Mouse (Mus musculus) testis, postnatal 10 days (tissue): Measurements from ENCODE around the gene Olfr657.

ENCODE experiments used
- DNase-seq: peaks from one replicate; pipeline ENCODE4 v3.0.0; 2021; ENCODE audit warnings: low spot score

Gene Olfr657

GRCm38 (mm10) chr7:104624494-104624893, at the start of gene Olfr657:
Gene Olfr657, plus strand, starts transcription at chr7:104624794.
- no peak for DNase-seq

DNA sequence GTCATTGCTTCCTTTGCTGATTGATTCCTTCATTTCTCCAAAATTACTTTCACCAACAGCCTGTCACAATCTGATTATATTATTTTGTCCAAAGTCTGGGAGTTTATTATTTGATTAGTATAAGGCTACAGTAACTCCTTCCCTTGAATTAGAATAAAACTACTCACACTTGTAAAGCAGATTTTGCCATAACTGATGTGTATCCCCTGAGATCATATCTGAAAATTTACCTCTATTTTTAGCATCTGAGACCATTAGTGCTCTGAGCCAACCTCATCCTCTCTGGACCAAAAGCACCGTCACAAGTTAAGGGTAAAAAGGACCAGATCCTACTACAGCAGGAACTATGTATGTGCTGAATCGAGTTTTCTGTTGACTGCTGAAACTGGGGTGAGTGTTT, 47.6 kb upstream of the Olfr657 start, which contains the start of gene Olfr653:
TSS of gene Olfr653 (plus strand) at position 301 of the 400 bp plus-strand sequence.
- DNase-seq = no peak

DNA sequence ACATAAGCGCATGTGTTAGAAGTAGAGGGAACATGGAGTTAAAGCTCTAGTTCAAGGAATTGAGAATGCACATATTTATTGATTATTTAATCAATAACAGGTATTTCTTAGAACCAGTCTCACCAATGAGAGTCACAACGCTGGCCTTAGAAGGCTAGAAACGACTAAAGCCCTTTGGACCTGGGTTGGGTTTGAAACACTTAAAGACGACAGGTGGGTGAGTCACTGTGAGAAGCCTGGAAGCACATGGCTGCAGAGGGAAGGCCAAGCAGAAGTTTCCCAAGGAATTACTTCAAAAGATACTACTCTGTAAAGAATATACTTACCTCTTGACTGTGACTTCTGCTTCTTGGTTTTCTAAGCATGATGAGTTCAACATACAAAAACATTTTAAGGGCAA, 43.7 kb upstream of the Olfr657 start:
- DNase-seq = no peak

- no peak for DNase-seq
Observed at GRCm38 (mm10) chr7:104581429-104581828, 43.2 kb upstream of the Olfr657 start.

DNA sequence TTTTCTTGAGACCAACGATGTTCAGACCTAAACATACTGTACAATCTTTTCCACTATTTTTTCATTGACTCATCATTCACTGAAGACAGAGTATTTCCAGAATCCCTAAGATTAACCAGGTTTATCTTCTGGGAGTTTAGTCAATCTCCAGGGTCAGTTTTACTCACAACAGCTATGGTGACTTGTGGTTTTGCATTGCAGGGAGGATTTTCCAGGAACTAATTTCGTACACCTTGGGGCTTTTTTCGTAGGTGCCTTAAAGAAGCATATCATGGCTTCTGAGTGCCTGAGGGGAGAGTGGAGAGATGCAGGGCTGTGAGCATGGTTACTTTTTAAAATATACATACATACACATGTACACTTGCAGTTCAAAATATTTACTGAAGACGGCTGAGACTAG, 37.9 kb upstream of the Olfr657 start, which contains the start of gene Olfr654:
TSS of gene Olfr654 (plus strand) at position 301 of the 400 bp plus-strand sequence.
- no peak for DNase-seq

DNA sequence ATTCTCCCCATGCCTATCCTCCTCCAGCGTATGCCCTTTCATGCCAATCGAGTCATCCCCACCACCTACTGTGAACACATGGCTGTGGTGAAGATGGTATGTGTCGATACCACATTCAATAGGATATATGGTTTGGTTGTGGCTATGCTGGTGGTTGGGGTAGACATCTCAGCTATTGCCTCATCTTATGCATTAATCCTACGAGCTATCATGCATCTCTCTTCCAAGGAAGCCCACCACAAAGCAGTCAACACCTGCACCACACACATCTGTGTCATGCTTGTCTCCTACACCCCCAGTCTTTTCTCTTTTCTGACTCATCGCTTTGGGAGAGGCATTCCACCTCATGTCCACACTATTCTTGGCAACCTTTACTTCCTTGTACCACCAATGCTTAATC, 36.3 kb upstream of the Olfr657 start:
- DNase-seq = no peak

- no peak for DNase-seq
Observed at GRCm38 (mm10) chr7:104601679-104602078, 22.9 kb upstream of the Olfr657 start, which contains the start of gene Olfr655. Gene Olfr655, minus strand, starts transcription at chr7:104601779.

- peak; percentile 62 for DNase-seq
Observed at GRCm38 (mm10) chr7:104603173-104603572, 21.4 kb upstream of the Olfr657 start.

- DNase-seq = no peak
Observed at GRCm38 (mm10) chr7:104604727-104605126, 19.9 kb upstream of the Olfr657 start.

- DNase-seq = no peak
Observed at GRCm38 (mm10) chr7:104613655-104614054, 10.9 kb upstream of the Olfr657 start, which contains the start of gene Olfr656. Gene Olfr656, plus strand, starts transcription at chr7:104613955.

GRCm38 (mm10) chr7:104646841-104647482, 22.4 kb downstream of the Olfr657 start, which contains the start of gene Olfr658:
Gene Olfr658, minus strand, starts transcription at chr7:104647305.
- DNase-seq = peak; percentile 60

DNA sequence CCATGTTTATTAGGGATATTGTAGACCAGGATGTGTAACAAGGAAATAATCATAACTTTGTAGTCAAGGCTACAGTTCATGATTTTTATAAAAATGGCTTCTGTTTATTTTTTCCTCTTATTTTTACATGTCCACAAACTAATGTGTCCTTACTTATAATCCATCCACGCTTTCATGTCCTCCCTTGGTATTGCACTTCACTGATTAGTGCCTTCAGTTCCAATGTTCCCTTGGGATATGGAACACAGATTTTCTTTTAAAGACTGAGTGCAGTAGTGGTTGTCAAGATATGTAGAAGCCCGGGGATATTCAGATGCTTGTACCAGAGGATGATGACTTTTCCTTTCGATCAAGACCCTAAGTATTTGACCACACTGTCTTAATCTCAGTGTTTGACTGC, 41.9 kb downstream of the Olfr657 start, which contains the start of gene Olfr659:
TSS of gene Olfr659 (plus strand) at position 301 of the 400 bp plus-strand sequence.
- no peak for DNase-seq

- no peak for DNase-seq
Observed at GRCm38 (mm10) chr7:104686201-104686600, 61.6 kb downstream of the Olfr657 start, which contains the start of gene Olfr661. Gene Olfr661, plus strand, starts transcription at chr7:104686501.
